Mouse (Mus musculus) 3T3-L1 (cell line): ENCODE measurements at regions not wholly inside any gene's neighbourhood (a gene's known extent, or its start where the extent isn't known, plus 50 kb on each side); places are given as distances from the start of the nearest gene placed in this dataset.

Experiments
- DNase-seq: peaks from one replicate; pipeline ENCODE4 v3.0.0-alpha.2; 2015; ENCODE audit warnings: low read depth, low spot score

GRCm38 (mm10) chrX:38710660-38711264, 61.7 kb upstream of the 6030498E09Rik start:
- no peak for DNase-seq

DNA sequence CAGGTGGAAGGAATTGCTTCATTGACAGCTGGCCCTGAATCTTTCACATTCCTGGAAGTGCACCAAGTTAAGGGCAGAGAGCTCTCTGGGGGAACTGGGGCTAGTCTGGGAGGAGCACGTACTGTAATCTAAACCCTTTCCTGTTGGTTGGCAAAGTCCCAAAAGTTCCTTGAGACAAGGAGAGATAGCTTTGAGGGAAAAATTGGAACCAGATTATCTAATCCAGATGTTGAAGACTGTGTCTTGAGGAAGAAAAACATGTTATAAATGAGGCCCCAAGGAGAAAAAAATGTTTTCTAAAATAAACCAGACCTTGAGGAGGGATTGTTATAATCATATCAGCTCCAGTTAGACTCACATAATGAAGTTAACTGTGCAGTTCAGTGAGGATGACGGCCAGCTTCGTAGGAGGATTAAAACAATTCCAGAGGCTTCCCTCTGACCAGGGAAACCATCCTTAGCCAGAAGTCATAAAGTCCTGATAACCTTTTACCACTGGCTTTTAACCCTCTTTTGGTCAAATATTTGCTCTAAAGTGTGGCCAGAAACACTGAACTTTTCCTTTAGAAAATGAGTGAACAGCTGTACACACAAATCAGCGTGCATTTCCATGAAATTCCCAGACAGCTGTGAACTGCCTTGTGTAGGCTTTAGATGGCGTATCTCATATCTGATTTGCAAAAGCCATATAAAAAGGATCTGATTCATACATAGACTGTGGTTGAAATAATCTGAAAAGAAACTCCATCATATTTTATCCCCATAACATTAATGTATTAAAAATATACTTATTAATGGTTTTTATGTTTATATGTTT, 60.8 kb upstream of the 6030498E09Rik start:
- peak; percentile 49 for DNase-seq
